Mouse (Mus musculus): Measurements from ENCODE around the gene Ank3. TPM values are rescaled to one million over a fixed set of nuclear protein-coding genes. Genes with fewer than 3 reads are reported as not detected.

The Ank3 gene
- total and polyA plus RNA-seq, 3 experiments, result 3.2 to 6.7 TPM; not detected in 1

DNA sequence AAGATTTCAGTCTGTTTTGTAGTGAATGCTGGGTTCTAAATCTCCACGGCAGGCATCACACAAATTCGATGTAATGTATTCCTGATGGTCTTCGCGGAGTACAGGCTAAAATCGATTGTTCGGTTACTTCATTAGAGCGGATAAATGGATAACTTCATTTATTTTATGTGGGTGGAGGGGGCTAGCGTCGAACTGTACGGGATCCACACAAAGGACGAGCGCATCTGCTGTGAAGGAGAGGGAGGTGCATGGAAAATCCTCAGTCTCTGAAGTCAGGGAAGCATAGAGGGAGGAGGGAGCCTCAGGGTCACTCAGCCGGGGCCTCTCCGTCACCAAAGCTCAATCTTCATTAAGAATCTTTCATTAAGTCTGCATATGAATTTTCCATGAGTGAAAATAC is 326.5 kb downstream of the Ank3 start:
- H3K36me3 ChIP-seq (ENCODE audit: control insufficient read depth in 1 of 2, insufficient read depth in 2 of 2, low read length in 2 of 2), result no peaks in the 10 kb centered on the region

DNA sequence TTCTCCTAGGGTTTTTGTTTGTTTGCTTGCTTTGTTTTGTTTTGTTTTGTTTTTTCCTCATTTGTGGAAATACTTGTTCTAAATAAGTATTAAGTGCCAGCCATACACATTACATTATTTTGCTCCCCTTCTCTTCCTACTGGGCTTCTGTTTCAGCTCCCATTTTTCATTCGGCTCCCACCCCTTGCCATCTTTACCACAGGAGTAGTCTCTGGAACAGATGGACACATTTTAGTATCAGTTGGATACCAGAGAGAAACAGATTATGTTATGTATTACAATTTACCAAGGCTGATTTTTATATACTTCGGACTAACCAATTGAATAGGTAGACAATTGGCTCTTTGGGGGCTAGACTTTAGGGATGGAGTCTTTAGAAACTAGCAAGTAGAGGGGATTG is 327.7 kb downstream of the Ank3 start:
- Histone ChIP-seq H3K36me3 (ENCODE audit: control insufficient read depth in 1 of 2, insufficient read depth in 2 of 2, low read length in 2 of 2) (no peaks in the 10 kb centered on the region), H3K27me3 (ENCODE audit: control insufficient read depth in 1 of 2, insufficient read depth in 2 of 2, low read length in 2 of 2) (no peaks in the 10 kb centered on the region), H3K79me2 (ENCODE audit: control insufficient read depth, insufficient read depth, low read length, poor library complexity) (no peaks in the 10 kb centered on the region), H3K27ac (ENCODE audit: control insufficient read depth, low read depth, low read length) (no peak overlapping the region), H3K9me3 (replicated peaks; ENCODE audit: insufficient read depth, low read length) (no peaks in the 10 kb centered on the region), H3K4me1 (ENCODE audit: control insufficient read depth in 1 of 2, insufficient read depth in 2 of 2, low read length in 2 of 2) (no peaks in the 10 kb centered on the region), H3K9ac (ENCODE audit: control insufficient read depth, low read depth, low read length, poor library complexity, severe bottlenecking) (no peak overlapping the region), H3K4me3 (ENCODE audit: control insufficient read depth in 1 of 2, insufficient read depth in 1 of 2, low read depth in 2 of 2, low read length in 2 of 2) (no peak overlapping the region)
- no peak for DNase-seq (ENCODE audit: low read depth, low spot score)
- TF ChIP-seq TCF12 (IDR thresholded peaks at IDR 0.05; ENCODE audit: low read depth, low read length), result no peak
- no peak for TF ChIP-seq USF1 (IDR thresholded peaks at IDR 0.05; ENCODE audit: low read depth, low read length)
- TF ChIP-seq GATA1 (IDR thresholded peaks at IDR 0.05; ENCODE audit: low read depth, low read length), result no peak
- TF ChIP-seq E2F4 (IDR thresholded peaks at IDR 0.05; ENCODE audit: borderline replicate concordance, low read depth, low read length), result no peak

More for the DNA sequence above, 326.5 kb downstream of the Ank3 start:
- Histone ChIP-seq H3K27me3 (ENCODE audit: control insufficient read depth in 1 of 2, insufficient read depth in 2 of 2, low read length in 2 of 2) (no peaks in the 10 kb centered on the region), H3K4me1 (ENCODE audit: control insufficient read depth in 1 of 2, insufficient read depth in 2 of 2, low read length in 2 of 2) (no peaks in the 10 kb centered on the region), H3K9me3 (replicated peaks; ENCODE audit: insufficient read depth, low read length) (no peaks in the 10 kb centered on the region), H3K9ac (ENCODE audit: control insufficient read depth, low read depth, low read length, poor library complexity, severe bottlenecking) (no peak overlapping the region), H3K4me3 (ENCODE audit: control insufficient read depth in 1 of 2, insufficient read depth in 1 of 2, low read depth in 2 of 2, low read length in 2 of 2) (no peak overlapping the region), H3K27ac (ENCODE audit: control insufficient read depth, low read depth, low read length) (no peak overlapping the region), H3K79me2 (ENCODE audit: control insufficient read depth, insufficient read depth, low read length, poor library complexity) (no peaks in the 10 kb centered on the region)
- DNase-seq (ENCODE audit: low read depth, low spot score), result no peak
- TF ChIP-seq JUND (IDR thresholded peaks at IDR 0.05; ENCODE audit: low read depth, low read length) (no peak), GATA1 (IDR thresholded peaks at IDR 0.05; ENCODE audit: low read depth, low read length) (no peak), CHD1 (IDR thresholded peaks at IDR 0.05; ENCODE audit: low read depth, low read length) (no peak), TBP (IDR thresholded peaks at IDR 0.05; ENCODE audit: low read depth, low read length) (no peak), RCOR1 (IDR thresholded peaks at IDR 0.05; ENCODE audit: low read depth, low read length) (no peak), CHD2 (IDR thresholded peaks at IDR 0.05; ENCODE audit: low read length) (no peak), POLR2AphosphoS2 (IDR thresholded peaks at IDR 0.05; ENCODE audit: low read length) (no peak), MAX (IDR thresholded peaks at IDR 0.05; ENCODE audit: low read length) (no peak)

DNA sequence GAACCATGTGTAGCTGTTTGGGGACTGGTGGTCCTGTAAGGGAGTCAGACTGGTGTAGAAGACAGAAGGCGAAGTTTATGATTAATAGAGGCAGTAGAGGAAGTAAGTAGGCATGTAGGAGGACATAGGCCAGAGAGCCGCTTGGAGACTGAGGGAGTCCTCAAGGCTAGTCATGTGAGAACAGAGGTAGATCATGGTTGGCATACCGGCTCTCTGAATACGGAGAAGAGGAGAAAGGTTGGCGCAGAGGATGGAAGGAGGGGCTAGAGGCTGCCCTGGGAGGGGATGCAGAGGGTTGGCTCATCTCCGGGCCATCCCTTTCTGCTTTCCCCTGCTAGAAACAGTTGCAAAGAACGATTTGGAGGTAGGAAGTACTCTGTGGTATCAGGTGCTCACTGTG is 328.2 kb downstream of the Ank3 start:
- DNase-seq (ENCODE audit: low read depth, low spot score), result no peak
- no peak overlapping the region for H3K9ac ChIP-seq (ENCODE audit: control insufficient read depth, low read depth, low read length, poor library complexity, severe bottlenecking)
- no peaks in the 10 kb centered on the region for H3K27me3 ChIP-seq (ENCODE audit: control insufficient read depth in 1 of 2, insufficient read depth in 2 of 2, low read length in 2 of 2)
- no peaks in the 10 kb centered on the region for H3K4me1 ChIP-seq (ENCODE audit: control insufficient read depth in 1 of 2, insufficient read depth in 2 of 2, low read length in 2 of 2)
- H3K4me3 ChIP-seq (ENCODE audit: control insufficient read depth in 1 of 2, insufficient read depth in 1 of 2, low read depth in 2 of 2, low read length in 2 of 2), result no peak overlapping the region
- no peaks in the 10 kb centered on the region for H3K79me2 ChIP-seq (ENCODE audit: control insufficient read depth, insufficient read depth, low read length, poor library complexity)
- no peaks in the 10 kb centered on the region for H3K36me3 ChIP-seq (ENCODE audit: control insufficient read depth in 1 of 2, insufficient read depth in 2 of 2, low read length in 2 of 2)
- no peaks in the 10 kb centered on the region for H3K9me3 ChIP-seq (replicated peaks; ENCODE audit: insufficient read depth, low read length)
- no peak overlapping the region for H3K27ac ChIP-seq (ENCODE audit: control insufficient read depth, low read depth, low read length)
- TF ChIP-seq MAFK (IDR thresholded peaks at IDR 0.05; ENCODE audit: borderline replicate concordance, low read depth, low read length), result no peak
- no peak for TF ChIP-seq POLR2AphosphoS2 (IDR thresholded peaks at IDR 0.05; ENCODE audit: low read length)
- no peak for TF ChIP-seq POLR2AphosphoS5 (IDR thresholded peaks at IDR 0.05; ENCODE audit: borderline replicate concordance, low read depth, low read length)
- TF ChIP-seq MAZ (IDR thresholded peaks at IDR 0.05; ENCODE audit: low read depth, low read length), result no peak
- no peak for TF ChIP-seq CHD2 (IDR thresholded peaks at IDR 0.05; ENCODE audit: low read length)
- TF ChIP-seq MYB (IDR thresholded peaks at IDR 0.05; ENCODE audit: low read depth, low read length), result no peak

Data from MEL (cell line).